Mouse (Mus musculus) C2C12 (cell line): ENCODE measurements around the gene Tbc1d8. TPM values are rescaled to one million over a fixed set of nuclear protein-coding genes. Genes with fewer than 3 reads are reported as not detected.

Experiments
- H3K27me3 ChIP-seq: one replicate; pipeline ENCODE4 v1.6.1; 2011; ENCODE audit not compliant: control insufficient read depth, insufficient read depth, insufficient read length
- H3K36me3 ChIP-seq: one replicate; pipeline ENCODE4 v1.6.1; 2011; ENCODE audit not compliant: control insufficient read depth, insufficient read depth
- H3K4me3 ChIP-seq: one replicate; pipeline ENCODE4 v1.5.1; 2011; ENCODE audit warnings: mild to moderate bottlenecking, control low read depth; ENCODE audit not compliant: poor library complexity, insufficient read depth, severe bottlenecking
- H3K79me2 ChIP-seq: one replicate; pipeline ENCODE4 v1.6.1; 2011; ENCODE audit not compliant: control insufficient read depth, insufficient read depth
- H3K79me3 ChIP-seq: one replicate; pipeline ENCODE4 v1.6.1; 2011; ENCODE audit warnings: low read depth, control low read depth
- H3ac ChIP-seq: one replicate; pipeline ENCODE3; 2011; ENCODE audit warnings: low read depth; ENCODE audit not compliant: control insufficient read depth, insufficient read length
- CEBPB ChIP-seq: IDR thresholded peaks from one replicate; pipeline ENCODE4 v1.6.1; 2011; ENCODE audit warnings: low read depth, mild to moderate bottlenecking, control low read depth, moderate library complexity
- CTCF ChIP-seq: IDR thresholded peaks from one replicate; pipeline ENCODE4 v1.5.1; 2011; ENCODE audit not compliant: control insufficient read depth, insufficient read depth, insufficient read length
- FOSL1 ChIP-seq: IDR thresholded peaks from one replicate; pipeline ENCODE4 v1.8.0; 2011; ENCODE audit warnings: mild to moderate bottlenecking, low read length; ENCODE audit not compliant: poor library complexity, insufficient read depth, severe bottlenecking
- MAX ChIP-seq: IDR thresholded peaks from one replicate; pipeline ENCODE4 v1.6.1; 2011; ENCODE audit warnings: mild to moderate bottlenecking, control low read depth
- MYOD1 ChIP-seq: IDR thresholded peaks from one replicate; pipeline ENCODE4 v1.6.1; 2011; ENCODE audit warnings: low read depth; ENCODE audit not compliant: control insufficient read depth, insufficient read length
- MYOG ChIP-seq: IDR thresholded peaks from one replicate; pipeline ENCODE4 v1.6.1; 2011; ENCODE audit not compliant: control insufficient read depth, insufficient read length; ENCODE audit errors: extremely low read depth
- USF1 ChIP-seq: IDR thresholded peaks from one replicate; pipeline ENCODE4 v1.6.1; 2011; ENCODE audit warnings: low read depth, mild to moderate bottlenecking, control low read depth, moderate library complexity
- polyA plus RNA-seq: library from polyadenylated mRNA; unstranded; fragments of >200 nt; fragmentation: generic; extraction: Trizol; gene quantifications from one replicate; pipeline ENCODE4 v1.2.1, GENCODE M21; 2012; ENCODE audit warnings: missing spikeins

Gene Tbc1d8
- polyA plus RNA-seq, 1 experiment, result 0.43 TPM

- TF ChIP-seq FOSL1, result no peak
- TF ChIP-seq CEBPB, result no peak
- TF ChIP-seq MYOG, result no peak
- TF ChIP-seq CTCF, result no peak
- no peak for TF ChIP-seq USF1
- TF ChIP-seq MYOD1, result no peak
- no peak for TF ChIP-seq MAX
- Histone ChIP-seq H3K4me3 (no peak overlapping the region), H3ac (no peak overlapping the region), H3K79me3 (no peaks in the 10 kb centered on the region), H3K27me3 (peaks cover 6% of the 10 kb centered on the region), H3K79me2 (no peaks in the 10 kb centered on the region), H3K36me3 (no peaks in the 10 kb centered on the region)
Measured at GRCm38 (mm10) chr1:39455350-39456023, 23.1 kb downstream of the Tbc1d8 start.

- H3K27me3 ChIP-seq, result peaks cover 13% of the 10 kb centered on the region
- no peaks in the 10 kb centered on the region for H3K36me3 ChIP-seq
- H3ac ChIP-seq, result no peak overlapping the region
- H3K79me3 ChIP-seq, result no peaks in the 10 kb centered on the region
- no peaks in the 10 kb centered on the region for H3K79me2 ChIP-seq
- no peak overlapping the region for H3K4me3 ChIP-seq
- no peak for TF ChIP-seq USF1
- TF ChIP-seq MYOG, result no peak
- TF ChIP-seq MYOD1, result no peak
- no peak for TF ChIP-seq MAX
- no peak for TF ChIP-seq FOSL1
- TF ChIP-seq CTCF, result no peak
- no peak for TF ChIP-seq CEBPB
Measured at GRCm38 (mm10) chr1:39454783-39455175, 23.8 kb downstream of the Tbc1d8 start.

GRCm38 (mm10) chr1:39454108-39454782 lies 24.3 kb downstream of the Tbc1d8 start:
- Histone ChIP-seq H3K4me3 (no peak overlapping the region), H3K36me3 (no peaks in the 10 kb centered on the region), H3K79me2 (no peaks in the 10 kb centered on the region), H3ac (no peak overlapping the region), H3K27me3 (peaks cover 13% of the 10 kb centered on the region), H3K79me3 (no peaks in the 10 kb centered on the region)
- no peak for TF ChIP-seq MYOD1
- no peak for TF ChIP-seq MAX
- no peak for TF ChIP-seq FOSL1
- no peak for TF ChIP-seq CEBPB
- TF ChIP-seq MYOG, result no peak
- no peak for TF ChIP-seq USF1
- TF ChIP-seq CTCF, result no peak

GRCm38 (mm10) chr1:39452203-39452602 lies 26.4 kb downstream of the Tbc1d8 start:
- Histone ChIP-seq H3K79me2 (no peaks in the 10 kb centered on the region), H3K79me3 (no peaks in the 10 kb centered on the region), H3K27me3 (peaks cover 16% of the 10 kb centered on the region), H3ac (no peak overlapping the region), H3K4me3 (no peak overlapping the region), H3K36me3 (no peaks in the 10 kb centered on the region)
- TF ChIP-seq FOSL1, result no peak
- no peak for TF ChIP-seq USF1
- no peak for TF ChIP-seq MAX
- TF ChIP-seq CEBPB, result no peak
- TF ChIP-seq CTCF, result no peak
- no peak for TF ChIP-seq MYOG
- no peak for TF ChIP-seq MYOD1

GRCm38 (mm10) chr1:39450069-39450728 lies 28.4 kb downstream of the Tbc1d8 start:
- peaks cover 10% of the 10 kb centered on the region for H3K27me3 ChIP-seq
- H3K36me3 ChIP-seq, result no peaks in the 10 kb centered on the region
- no peak overlapping the region for H3ac ChIP-seq
- H3K79me2 ChIP-seq, result no peaks in the 10 kb centered on the region
- TF ChIP-seq MYOG, result no peak
- TF ChIP-seq USF1, result no peak
- TF ChIP-seq MAX, result no peak
- TF ChIP-seq FOSL1, result no peak
- TF ChIP-seq CEBPB, result no peak
- TF ChIP-seq MYOD1, result no peak
- no peak for TF ChIP-seq CTCF
- no peak overlapping the region for H3K4me3 ChIP-seq
- no peaks in the 10 kb centered on the region for H3K79me3 ChIP-seq
